Mouse (Mus musculus) G1E (cell line): ENCODE measurements at regions not wholly inside any gene's neighbourhood (a gene's known extent, or its start where the extent isn't known, plus 50 kb on each side); places are given as distances from the start of the nearest gene placed in this dataset.

Experiments used
- CTCF ChIP-seq: IDR thresholded peaks from 2 replicates; pipeline ENCODE4 v1.5.1; 2012; ENCODE audit warnings: low read depth, low read length, inconsistent platforms, mixed read lengths
- GATA1 ChIP-seq: IDR thresholded peaks from 2 replicates; pipeline ENCODE4 v1.6.1; 2012; ENCODE audit warnings: borderline replicate concordance, low read length, inconsistent platforms, mixed read lengths
- TAL1 ChIP-seq: conservative IDR thresholded peaks from 2 replicates; pipeline ENCODE4 v1.6.1; 2012; ENCODE audit warnings: low read depth, low read length, inconsistent platforms, mixed read lengths

DNA sequence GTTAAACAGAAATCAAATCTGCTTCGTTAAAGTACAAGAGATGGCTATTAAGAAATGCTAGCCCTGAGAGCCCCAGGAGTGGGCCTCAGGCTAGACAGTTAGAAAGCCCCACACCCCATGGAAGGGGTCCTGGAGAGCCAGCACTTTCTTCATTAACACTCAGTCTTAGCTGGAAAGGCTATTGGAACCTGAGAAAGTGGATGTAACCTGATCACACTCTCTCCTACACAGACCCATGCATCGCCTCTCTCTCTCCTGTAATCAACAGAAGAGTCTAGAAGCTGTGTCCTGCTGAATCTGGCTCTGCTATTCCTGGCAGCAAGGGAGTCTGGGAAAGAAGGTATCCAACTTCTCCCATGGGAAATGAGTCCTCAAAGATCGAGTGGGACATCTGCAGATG is 64.8 kb upstream of the Atl2 start:
- TF ChIP-seq CTCF (no peak), GATA1 (no peak), TAL1 (no peak)
